Mouse (Mus musculus) lung, embryonic 14.5 days (tissue): ENCODE results near the gene Cyp3a16. TPM values are rescaled to one million over a fixed set of nuclear protein-coding genes. Genes with fewer than 3 reads are reported as not detected.
"Not testable (repeated sequence)": the region's sequence is repeated elsewhere in the genome, so short reads cannot be mapped to it uniquely, and the experiment has no call there.

ENCODE experiments used
- ATAC-seq: fragments of 200-750 bp; cut with Nextera tagmentation; 2 replicates; pipeline ENCODE4 v1.8.0; 2017; ENCODE audit warnings: mild to moderate bottlenecking, moderate TSS enrichment, moderate library complexity; ENCODE audit not compliant: insufficient read depth
- DNase-seq: peaks from one replicate; pipeline ENCODE4 v3.0.0-alpha.2; 2015
- H3K27ac ChIP-seq: fragments of 300-500 bp; sonication (generic); 2 replicates; pipeline ENCODE4 v1.5.1; 2014; ENCODE audit warnings: low read depth, mild to moderate bottlenecking, moderate library complexity
- H3K27me3 ChIP-seq: fragments of 300-500 bp; sonication (generic); 2 replicates; pipeline ENCODE4 v1.6.1; 2014; ENCODE audit warnings: low read length, control low read depth; ENCODE audit not compliant: insufficient read depth
- H3K36me3 ChIP-seq: fragments of 300-500 bp; sonication (generic); 2 replicates; pipeline ENCODE4 v1.6.1; 2014; ENCODE audit warnings: control low read depth; ENCODE audit not compliant: insufficient read depth
- H3K4me1 ChIP-seq: fragments of 300-500 bp; sonication (generic); 2 replicates; pipeline ENCODE4 v1.6.1; 2014; ENCODE audit warnings: antibody characterized with exemption, control low read depth; ENCODE audit not compliant: insufficient read depth
- H3K4me2 ChIP-seq: fragments of 300-500 bp; sonication (generic); 2 replicates; pipeline ENCODE4 v1.6.1; 2014; ENCODE audit warnings: mild to moderate bottlenecking
- H3K4me3 ChIP-seq: fragments of 300-500 bp; sonication (generic); 2 replicates; pipeline ENCODE4 v1.5.1; 2014; ENCODE audit warnings: low read depth, low read length
- H3K9ac ChIP-seq: fragments of 300-500 bp; sonication (generic); 2 replicates; pipeline ENCODE4 v1.6.1; 2014
- H3K9me3 ChIP-seq: fragments of 300-500 bp; sonication (generic); 2 replicates; pipeline ENCODE4 v1.6.1; 2016; ENCODE audit warnings: low read depth, low read length, control low read depth
- CTCF ChIP-seq: IDR thresholded peaks from 2 replicates; pipeline ENCODE4 v1.5.1; 2016; ENCODE audit warnings: antibody characterized with exemption, low read depth
- WGBS: fragments of 180-500 bp; shearing (Covaris S2); extraction: QIAGEN DNeasy Blood & Tissue Kit; methylation state at CpG from one replicate; pipeline ENCODE4 v1.1.7; 2014; 5-methylcytosine and 5-hydroxymethylcytosine counted together
- polyA plus RNA-seq: library from polyadenylated mRNA; unstranded; fragments of >200 nt; fragmentation: Nextera tagmentation; extraction: Ambion mirVana; gene quantifications from 2 replicates; pipeline ENCODE4 v1.2.1, GENCODE M21; 2014

The Cyp3a16 gene
- not detected in 2 replicates for polyA plus RNA-seq

DNA sequence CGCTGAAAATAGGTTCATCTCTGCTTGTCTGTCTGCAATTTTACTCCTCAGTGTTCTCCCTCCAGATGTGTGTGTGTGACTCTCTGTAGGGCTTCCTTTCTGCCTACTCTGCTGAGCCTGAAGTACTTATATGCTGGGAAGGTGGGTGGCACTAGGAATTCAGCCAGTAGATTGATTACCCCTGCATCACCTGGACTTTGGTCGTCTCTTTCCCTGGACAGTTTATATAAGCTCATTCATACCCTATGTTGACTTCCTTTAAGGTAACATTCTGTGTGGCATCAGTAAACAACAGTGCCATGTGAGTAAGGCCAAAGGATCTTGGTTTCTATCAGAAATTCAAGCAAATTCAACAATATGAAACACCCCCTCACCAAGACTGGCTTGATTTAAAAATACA, at the start of gene Cyp3a16:
TSS of gene Cyp3a16 (minus strand) at position 101 of the 400 bp plus-strand sequence.
- not testable (repeated sequence) for H3K27me3 ChIP-seq, DNase-seq, H3K9ac ChIP-seq, H3K27ac ChIP-seq, ATAC-seq, H3K9me3 ChIP-seq, H3K4me2 ChIP-seq, H3K4me1 ChIP-seq, H3K36me3 ChIP-seq, H3K4me3 ChIP-seq
- WGBS, result 68% methylated on average over 2 of the region's 2 CpGs

DNA sequence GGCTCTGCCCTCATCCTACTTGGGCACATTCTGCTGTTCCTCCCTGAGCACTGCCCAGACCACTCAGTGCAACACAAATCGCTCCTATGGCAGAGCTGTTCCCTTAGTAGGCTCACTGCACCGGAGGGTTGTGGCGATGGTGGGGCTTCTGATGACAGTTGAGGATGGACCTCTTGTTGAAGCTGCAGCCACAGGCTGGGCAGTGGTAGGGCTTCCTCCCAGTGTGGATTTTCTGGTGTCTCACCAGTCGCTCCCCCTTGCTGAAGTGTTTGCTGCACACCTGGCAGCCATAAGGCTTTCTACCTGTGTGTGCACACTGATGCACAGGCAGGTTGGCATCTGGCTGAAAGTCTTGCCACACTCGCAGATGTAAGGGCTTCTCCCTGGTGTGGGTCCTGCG, 20.8 kb upstream of the Cyp3a16 start:
- DNase-seq (no peak), ATAC-seq (no peak)
- Histone ChIP-seq H3K27ac (no peak overlapping the region), H3K4me2 (no peak overlapping the region), H3K4me3 (no peak overlapping the region), H3K27me3 (no peaks in the 10 kb centered on the region), H3K9me3 (no peaks in the 10 kb centered on the region), H3K9ac (no peak overlapping the region), H3K4me1 (no peaks in the 10 kb centered on the region), H3K36me3 (no peaks in the 10 kb centered on the region)
- no peak for TF ChIP-seq CTCF
- WGBS, result no CpG with 5 or more reads among the region's 6 CpGs

GRCm38 (mm10) chr5:145464304-145465088, 5.0 kb downstream of the Cyp3a16 start:
- no peaks in the 10 kb centered on the region; the same call in 1 of the 2 replicates for H3K9me3 ChIP-seq
- H3K4me2 ChIP-seq, result no peak overlapping the region
- no peak for ATAC-seq
- H3K9ac ChIP-seq, result no peak overlapping the region
- 62% methylated on average over 5 of the region's 5 CpGs for WGBS
- no peaks in the 10 kb centered on the region for H3K4me1 ChIP-seq
- no peaks in the 10 kb centered on the region for H3K36me3 ChIP-seq
- no peak for DNase-seq
- TF ChIP-seq CTCF, result no peak
- H3K27me3 ChIP-seq, result no peaks in the 10 kb centered on the region
- no peak overlapping the region for H3K27ac ChIP-seq
- H3K4me3 ChIP-seq, result no peak overlapping the region

- TF ChIP-seq CTCF, result no peak
- 74% methylated on average over 4 of the region's 4 CpGs for WGBS
Measured at GRCm38 (mm10) chr5:145462321-145462720, 7.2 kb downstream of the Cyp3a16 start.

GRCm38 (mm10) chr5:145454389-145454788, 15.1 kb downstream of the Cyp3a16 start:
- no peak for ATAC-seq
- no peak overlapping the region for H3K4me3 ChIP-seq
- no peak overlapping the region for H3K9ac ChIP-seq
- no peak for TF ChIP-seq CTCF
- DNase-seq, result no peak
- H3K36me3 ChIP-seq, result no peaks in the 10 kb centered on the region
- H3K4me1 ChIP-seq, result no peaks in the 10 kb centered on the region
- 74% methylated on average over 4 of the region's 4 CpGs for WGBS
- no peak overlapping the region for H3K27ac ChIP-seq
- H3K27me3 ChIP-seq, result no peaks in the 10 kb centered on the region
- H3K9me3 ChIP-seq, result no peaks in the 10 kb centered on the region
- no peak overlapping the region for H3K4me2 ChIP-seq

More at GRCm38 (mm10) chr5:145462321-145462720, 7.2 kb downstream of the Cyp3a16 start:
- Histone ChIP-seq H3K9me3 (no peaks in the 10 kb centered on the region; the same call in 1 of the 2 replicates), H3K27me3 (no peaks in the 10 kb centered on the region), H3K4me2 (no peak overlapping the region), H3K4me1 (no peaks in the 10 kb centered on the region), H3K4me3 (no peak overlapping the region), H3K9ac (no peak overlapping the region), H3K36me3 (no peaks in the 10 kb centered on the region), H3K27ac (no peak overlapping the region)
- DNase-seq (no peak), ATAC-seq (no peak)

GRCm38 (mm10) chr5:145433688-145434087, 35.8 kb downstream of the Cyp3a16 start:
- H3K4me1 ChIP-seq, result no peaks in the 10 kb centered on the region
- ATAC-seq (no peak), DNase-seq (no peak)
- no peaks in the 10 kb centered on the region for H3K36me3 ChIP-seq
- H3K9me3 ChIP-seq, result no peaks in the 10 kb centered on the region
- no peaks in the 10 kb centered on the region for H3K27me3 ChIP-seq
- H3K4me3 ChIP-seq, result no peak overlapping the region
- TF ChIP-seq CTCF, result no peak
- no peak overlapping the region for H3K9ac ChIP-seq
- H3K4me2 ChIP-seq, result no peak overlapping the region
- whole genome bisulfite sequencing, result 90% methylated on average over 1 of the region's 1 CpGs
- no peak overlapping the region for H3K27ac ChIP-seq

DNA sequence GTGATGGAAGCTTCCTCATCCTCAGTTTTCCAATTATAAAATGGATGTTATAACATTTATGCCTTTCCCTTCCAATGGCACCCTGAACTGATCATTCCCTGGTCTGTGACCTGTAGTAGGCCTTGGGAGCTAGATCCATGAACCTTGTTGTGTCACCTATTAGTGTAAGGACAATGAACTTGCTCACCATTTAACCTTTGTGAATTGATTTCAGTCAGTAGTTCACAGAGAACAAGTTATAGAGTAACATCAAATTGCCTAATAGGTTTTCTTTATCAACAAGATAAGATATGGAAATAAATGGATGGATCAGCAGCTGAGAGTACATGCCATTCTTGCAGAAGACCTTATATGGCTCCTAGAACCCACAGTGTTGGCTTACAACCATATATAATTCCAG, 38.5 kb downstream of the Cyp3a16 start:
- H3K4me2 ChIP-seq, result no peak overlapping the region

More for the DNA sequence above, 38.5 kb downstream of the Cyp3a16 start:
- Histone ChIP-seq H3K4me1 (no peaks in the 10 kb centered on the region), H3K9ac (no peak overlapping the region), H3K27ac (no peak overlapping the region), H3K4me3 (no peak overlapping the region), H3K9me3 (no peaks in the 10 kb centered on the region), H3K27me3 (no peaks in the 10 kb centered on the region), H3K36me3 (no peaks in the 10 kb centered on the region)
- ATAC-seq (no peak), DNase-seq (no peak)
- no peak for TF ChIP-seq CTCF
